Mouse (Mus musculus): ENCODE data around the gene Ank3. TPM values are rescaled to one million over a fixed set of nuclear protein-coding genes. Genes with fewer than 3 reads are reported as not detected.

Gene Ank3
- total RNA-seq (2023): 1 to 10 TPM; 1.0 to 1.2 TPM

GRCm38 (mm10) chr10:69398763-69399590, at the start of gene Ank3:
Gene Ank3, plus strand, starts transcription at chr10:69398773.

GRCm38 (mm10) chr10:69352212-69353085, 46.1 kb upstream of the Ank3 start, which contains the start of gene Cdk1:
Gene Cdk1, minus strand, starts transcription at chr10:69352938.

Other genes with a start within 250 kb of the Ank3 start
- 1 to 10 TPM; 1.1 to 1.4 TPM for gene Rhobtb1, start 247.3 kb upstream of the Ank3 start, total RNA-seq (2023)
- under 1 TPM; 0.18 to 0.39 TPM for gene A930033H14Rik, start 185.7 kb upstream of the Ank3 start, total RNA-seq (2023)
- gene Cdk1, start 45.8 kb upstream of the Ank3 start, total RNA-seq (2023): 10 to 100 TPM; 88.7 to 98.9 TPM